Mouse (Mus musculus) bone marrow macrophage, adult 2 months (primary cell): ENCODE measurements around the gene Emp1.

Experiments
- CTCF ChIP-seq: IDR thresholded peaks from 2 replicates; pipeline ENCODE4 v1.5.1; 2012; ENCODE audit warnings: low read depth, mild to moderate bottlenecking, low read length, moderate library complexity
- POLR2A ChIP-seq: IDR thresholded peaks from 2 replicates; pipeline ENCODE4 v1.6.1; 2012; ENCODE audit warnings: mild to moderate bottlenecking, low read depth, low read length, borderline replicate concordance

GRCm38 (mm10) chr6:135390398-135390797 lies 28.1 kb downstream of the Emp1 start:
- no peak for TF ChIP-seq CTCF
- no peak for TF ChIP-seq POLR2A
